Mouse (Mus musculus) olfactory bulb, adult 2 months (tissue): ENCODE data around the gene Kif13a.

ENCODE experiments used
- CTCF ChIP-seq: fragments of 200-500 bp; IDR thresholded peaks from 2 replicates; pipeline ENCODE4 v1.5.1; 2012; ENCODE audit warnings: low read depth, mild to moderate bottlenecking, low read length, moderate library complexity; ENCODE audit not compliant: insufficient read depth
- POLR2A ChIP-seq: fragments of 200-500 bp; IDR thresholded peaks from 2 replicates; pipeline ENCODE4 v1.6.1; 2012; ENCODE audit warnings: mild to moderate bottlenecking, low read depth, low read length, moderate library complexity; ENCODE audit not compliant: insufficient read depth

DNA sequence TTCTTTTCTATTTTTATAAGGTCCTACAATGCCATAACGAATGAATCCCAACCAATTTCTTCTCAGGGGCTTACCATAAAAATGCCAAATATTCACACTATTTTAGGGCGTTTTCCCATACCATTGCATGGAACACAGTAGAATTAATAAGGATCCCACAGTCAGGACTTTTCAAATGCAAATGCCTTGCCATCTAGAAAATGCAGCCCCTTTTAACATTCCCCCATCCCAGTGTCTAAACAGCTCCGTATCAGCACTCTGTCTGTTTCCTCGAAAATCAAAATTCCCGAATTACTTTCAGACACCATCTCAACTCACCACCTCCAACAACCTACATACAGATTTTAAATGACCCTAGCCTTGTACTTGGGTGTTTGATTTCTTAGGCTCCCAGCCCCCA is 1.3 kb downstream of the Kif13a start:
- no peak for TF ChIP-seq CTCF
- TF ChIP-seq POLR2A, result no peak
